Mouse (Mus musculus) CH12F3 (cell line): Measurements from ENCODE around the gene Gsta3.
"Not testable (repeated sequence)": the region's sequence is repeated elsewhere in the genome, so short reads cannot be mapped to it uniquely, and the experiment has no call there.

Experiments used
- in situ Hi-C: fragments of 300-500 bp; cut with MboI; formaldehyde crosslinking; loops from 2 replicates; pipeline ENCODE4 v1.14.3; 2020; ENCODE audit warnings: low sequenced_read_pairs

The Gsta3 gene

GRCm38 (mm10) chr1:21239911-21240898 lies at the start of gene Gsta3:
Gene Gsta3, plus strand, starts transcription at chr1:21240589.
- in situ Hi-C loops: no loop called here

DNA sequence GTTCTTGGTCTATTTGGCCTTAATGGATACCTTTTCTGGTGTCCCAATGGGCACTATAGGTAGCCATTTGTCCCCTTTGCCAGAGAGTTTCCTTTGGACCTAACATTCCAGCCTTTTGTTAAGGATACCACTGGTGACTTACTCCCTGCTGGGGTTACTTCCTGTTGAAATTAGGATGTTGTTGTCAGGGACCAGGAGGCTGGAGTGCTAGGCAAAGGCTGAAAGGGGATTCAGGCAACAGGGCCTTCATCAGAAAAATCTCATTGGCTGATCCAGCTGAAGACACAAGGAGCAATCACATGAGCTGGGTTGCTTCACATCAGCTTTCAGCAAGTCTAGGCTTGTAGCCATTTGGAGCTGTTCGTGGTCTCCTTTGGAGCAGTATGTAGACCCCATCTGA lies 34.1 kb upstream of the Gsta3 start:
- in situ Hi-C loops: no loop called here

DNA sequence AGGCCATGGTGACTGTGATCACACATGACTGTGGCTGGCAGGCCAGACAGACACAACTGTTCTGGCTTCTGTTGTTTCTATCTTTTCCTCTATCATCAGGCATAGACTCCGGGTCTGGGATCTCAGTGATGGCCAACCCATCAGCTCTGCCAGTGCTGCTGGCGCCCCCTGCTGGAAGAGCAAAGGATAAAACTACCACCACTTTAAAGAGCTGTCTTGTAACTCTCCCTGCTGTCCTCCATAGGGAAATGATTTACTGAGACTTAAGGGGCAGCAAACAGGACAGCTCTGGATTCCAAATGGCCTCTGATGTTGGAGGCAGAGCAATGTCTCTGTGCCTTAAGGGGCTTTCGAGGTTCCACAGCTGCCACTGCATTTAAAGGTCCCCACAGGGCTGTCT lies 26.9 kb upstream of the Gsta3 start:
- in situ Hi-C loops: not testable (repeated sequence)

DNA sequence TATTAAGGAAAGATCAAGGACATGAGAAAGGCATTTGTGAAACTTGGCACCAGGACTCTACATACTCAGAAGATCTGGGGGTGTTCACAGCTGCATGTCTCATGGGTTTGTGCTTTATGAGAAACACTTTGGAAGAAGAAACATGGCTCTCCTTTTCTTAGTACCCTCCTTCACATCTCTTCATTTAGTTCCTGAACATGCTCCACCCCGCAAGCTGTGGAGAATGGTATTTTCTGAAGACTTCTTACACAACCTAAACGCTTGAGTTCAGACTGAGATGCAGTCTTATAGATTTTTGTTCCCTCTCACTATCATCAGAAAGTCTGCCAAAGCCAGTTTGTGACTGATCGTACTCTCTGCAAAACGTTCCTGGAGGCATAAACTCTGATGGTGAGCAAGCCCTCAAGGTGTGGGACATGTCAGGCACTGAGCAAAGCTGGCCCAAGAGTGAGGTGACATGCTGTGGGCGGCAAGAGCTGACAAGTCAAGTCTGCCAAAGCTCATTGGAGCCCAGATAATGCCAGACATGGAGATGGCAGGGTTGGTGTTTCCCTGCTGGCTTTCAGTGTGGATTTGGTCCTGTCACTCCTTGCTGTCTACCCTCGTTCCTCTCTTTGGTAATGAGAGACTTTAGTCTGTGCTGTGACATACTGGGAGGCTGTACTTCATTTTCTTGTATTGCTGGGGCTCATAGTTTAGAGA lies 26.2 kb upstream of the Gsta3 start:
- in situ Hi-C loops: not testable (repeated sequence)

DNA sequence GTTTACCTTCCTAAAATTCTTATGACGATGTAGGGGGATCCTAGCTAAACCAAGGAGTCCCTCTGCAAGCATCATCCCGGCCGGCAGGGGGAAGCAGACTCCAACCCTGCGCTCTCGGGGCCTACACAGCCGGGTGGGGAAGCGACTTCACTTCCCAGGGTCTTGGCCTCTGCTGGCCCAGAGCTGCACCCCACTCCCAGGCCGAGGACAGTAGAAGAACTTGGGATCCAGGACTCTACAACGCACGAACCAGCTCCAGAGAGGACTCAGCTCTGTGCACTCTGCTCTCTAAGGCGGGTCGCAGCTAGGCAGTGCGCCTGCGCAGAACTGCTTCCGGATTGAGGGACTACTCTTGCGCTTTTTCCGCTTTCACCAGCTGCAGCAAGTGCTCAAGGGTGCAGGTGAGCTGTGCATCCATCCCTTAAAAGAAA lies 21.9 kb upstream of the Gsta3 start, which contains the start of gene Tmem14a:
TSS of gene Tmem14a (plus strand) at position 87 of the 431 bp plus-strand sequence.
- in situ Hi-C loops: no loop called here

DNA sequence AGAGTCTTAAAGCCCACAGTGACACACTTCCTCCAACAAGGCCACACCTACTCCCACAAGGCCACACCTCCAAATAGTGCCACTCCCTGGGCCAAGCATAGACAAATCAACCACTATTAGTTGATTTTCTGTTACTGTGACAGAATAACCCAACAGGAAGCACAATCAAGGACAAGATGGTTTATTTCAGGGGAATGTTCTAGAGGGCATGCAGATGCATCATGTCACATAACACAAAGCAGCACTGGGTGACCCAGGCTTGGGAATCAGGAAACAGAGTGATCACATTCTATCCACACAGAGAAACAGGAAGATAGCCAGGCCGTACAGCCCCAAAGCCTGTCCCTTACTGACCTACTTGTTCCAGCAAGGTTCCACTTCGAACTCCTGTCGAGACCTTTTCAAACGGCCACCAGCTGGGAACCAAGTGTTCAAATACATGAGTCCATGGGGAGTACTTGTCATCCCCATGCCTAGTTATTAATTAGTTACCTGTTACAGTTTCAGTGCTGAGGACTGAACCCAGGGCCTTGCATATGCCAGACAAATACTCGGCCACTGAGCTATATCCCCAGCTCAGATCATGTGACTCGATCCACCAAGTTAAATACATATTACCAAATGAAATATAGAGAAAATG lies 12.5 kb upstream of the Gsta3 start:
- in situ Hi-C loops: no loop called here

GRCm38 (mm10) chr1:21228740-21229722 lies 11.4 kb upstream of the Gsta3 start:
- in situ Hi-C loops: not testable (repeated sequence)

GRCm38 (mm10) chr1:21230376-21230775 lies 10.0 kb upstream of the Gsta3 start:
- in situ Hi-C loops: no loop called here

- in situ Hi-C loops: no loop called here
Observed at GRCm38 (mm10) chr1:21231744-21232464, 8.5 kb upstream of the Gsta3 start.

DNA sequence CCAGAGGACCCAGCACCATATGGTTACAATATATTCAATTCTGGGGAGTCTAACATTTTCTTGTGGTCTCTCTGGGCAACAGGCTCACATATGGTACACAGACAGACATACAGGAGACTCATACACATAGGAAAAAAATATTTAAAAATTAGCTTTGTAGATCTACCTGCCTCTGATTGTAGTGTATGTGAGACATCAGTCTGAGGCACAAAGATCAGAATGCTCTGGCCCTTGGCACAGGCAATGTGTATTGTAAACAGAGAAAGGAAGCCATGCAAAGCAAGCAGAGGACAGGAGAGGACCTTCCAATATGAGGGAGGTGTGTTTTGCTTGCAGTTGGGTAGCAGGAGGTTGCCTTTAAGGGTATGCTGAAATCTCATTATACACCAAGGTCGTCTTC lies 7.9 kb upstream of the Gsta3 start:
- in situ Hi-C loops: no loop called here

- in situ Hi-C loops: no loop called here
Observed at GRCm38 (mm10) chr1:21235359-21235758, 5.0 kb upstream of the Gsta3 start.

GRCm38 (mm10) chr1:21241096-21241495 lies 707 bp downstream of the Gsta3 start:
- in situ Hi-C loops: no loop called here

GRCm38 (mm10) chr1:21244290-21244960 lies 4.0 kb downstream of the Gsta3 start:
- in situ Hi-C loops: no loop called here

GRCm38 (mm10) chr1:21246136-21246535 lies 5.7 kb downstream of the Gsta3 start:
- in situ Hi-C loops: no loop called here

DNA sequence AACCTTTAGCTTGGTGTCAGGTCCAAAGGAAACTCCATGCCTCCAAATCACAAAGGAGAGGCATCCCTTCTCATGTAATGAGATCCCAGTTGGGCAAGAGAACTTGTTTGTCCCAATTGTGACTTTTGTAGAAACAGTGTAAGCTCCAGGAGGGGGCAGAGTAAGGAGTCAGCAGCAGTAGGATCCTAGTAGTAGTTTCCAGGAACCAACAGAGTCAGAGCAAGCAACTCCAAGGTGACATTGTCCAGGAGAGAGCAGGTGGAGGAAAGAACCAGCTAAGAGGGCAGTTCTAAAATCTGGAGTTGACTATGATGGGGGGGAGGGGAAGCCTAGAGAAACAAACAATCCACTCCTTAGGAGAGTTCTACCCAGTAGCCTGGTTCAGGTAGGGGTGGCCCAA lies 7.5 kb downstream of the Gsta3 start:
- in situ Hi-C loops: no loop called here

DNA sequence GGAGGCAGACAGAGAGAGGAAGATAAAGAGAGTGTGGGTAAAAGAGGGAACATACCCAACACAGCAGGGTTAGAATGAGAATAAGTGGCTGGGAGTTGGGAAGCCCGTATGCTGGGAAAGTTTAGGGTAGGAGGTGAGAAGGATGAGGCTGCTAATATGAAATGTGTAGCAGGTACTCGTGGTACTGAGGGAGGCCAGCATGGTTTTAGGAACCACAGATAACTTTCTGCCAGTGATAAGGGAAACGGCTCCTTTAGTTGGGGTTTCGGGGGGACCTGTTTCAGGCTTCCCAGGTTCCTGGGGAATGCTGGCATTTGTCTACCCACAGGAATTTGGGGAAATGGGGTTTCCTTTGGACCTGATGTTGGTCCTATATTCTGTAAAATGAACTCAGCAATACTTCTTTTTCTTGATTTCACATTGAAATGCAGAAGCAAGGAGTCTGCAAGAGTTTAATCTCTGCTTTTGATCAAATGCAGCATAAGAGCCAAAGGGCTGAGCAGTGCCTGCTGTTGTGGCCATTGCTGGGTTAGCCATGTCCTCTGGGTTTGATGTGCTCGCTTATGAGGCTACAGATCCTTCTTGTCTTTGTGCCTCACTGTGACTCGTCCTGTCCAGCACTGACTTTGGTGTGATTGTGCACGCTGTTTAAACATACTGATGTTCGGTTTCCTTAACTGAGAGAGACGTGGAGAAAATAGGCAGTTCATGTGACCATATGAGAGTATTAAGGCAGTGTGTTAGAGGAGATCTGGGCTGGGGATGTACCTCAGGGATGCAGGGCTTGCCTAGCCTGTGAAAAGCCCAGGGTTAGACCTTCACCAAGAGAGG lies 8.4 kb downstream of the Gsta3 start:
- in situ Hi-C loops: no loop called here

DNA sequence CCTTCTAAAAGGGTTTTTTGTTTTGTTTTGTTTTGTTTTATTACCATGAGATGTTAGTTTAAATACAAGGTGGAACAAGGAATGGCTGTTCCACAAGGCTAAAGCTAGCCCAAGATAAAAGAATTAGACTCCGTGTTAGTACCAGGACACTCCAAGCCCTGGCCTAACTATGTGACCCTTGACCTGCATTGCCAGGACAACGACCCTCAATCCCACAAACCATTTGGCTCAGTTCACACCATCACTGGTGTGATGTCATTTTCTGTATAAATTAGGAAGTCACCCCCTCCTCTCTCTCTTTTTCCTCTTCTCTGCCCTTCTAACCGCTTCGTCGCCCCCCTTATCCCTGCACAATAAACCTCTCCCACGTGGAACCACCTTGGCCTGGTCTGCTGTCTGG lies 11.3 kb downstream of the Gsta3 start:
- in situ Hi-C loops: no loop called here
